Mouse (Mus musculus) limb, embryonic 11.5 days (tissue): ENCODE data around the gene Cdip1. TPM values are rescaled to one million over a fixed set of nuclear protein-coding genes. Genes with fewer than 3 reads are reported as not detected.
"Not testable (repeated sequence)": the region's sequence is repeated elsewhere in the genome, so short reads cannot be mapped to it uniquely, and the experiment has no call there.

Experiments used
- ATAC-seq: fragments of 200-750 bp; cut with Nextera tagmentation; 2 replicates; pipeline ENCODE4 v1.8.0; 2017; ENCODE audit warnings: low read depth; ENCODE audit not compliant: insufficient number of reproducible peaks, low FRiP score, low TSS enrichment
- DNase-seq: peaks from one replicate; pipeline ENCODE4 v3.0.0-alpha.2; 2015; ENCODE audit warnings: low spot score
- H3K27ac ChIP-seq: fragments of 300-500 bp; sonication (generic); replicated peaks from 2 replicates; pipeline ENCODE4 v1.5.1; 2014; ENCODE audit warnings: low read depth, mild to moderate bottlenecking, low read length
- H3K27me3 ChIP-seq: fragments of 300-500 bp; sonication (generic); 2 replicates; pipeline ENCODE4 v1.6.1; 2014; ENCODE audit warnings: mild to moderate bottlenecking, low read length, mixed read lengths; ENCODE audit not compliant: control insufficient read depth, insufficient read depth
- H3K36me3 ChIP-seq: fragments of 300-500 bp; sonication (generic); 2 replicates; pipeline ENCODE4 v1.6.1; 2014; ENCODE audit warnings: mild to moderate bottlenecking, low read length, moderate library complexity, mixed read lengths; ENCODE audit not compliant: control insufficient read depth, insufficient read depth
- H3K4me1 ChIP-seq: fragments of 300-500 bp; sonication (generic); 2 replicates; pipeline ENCODE4 v1.6.1; 2014; ENCODE audit warnings: low read length, mixed read lengths; ENCODE audit not compliant: control insufficient read depth, insufficient read depth
- H3K4me2 ChIP-seq: fragments of 300-500 bp; sonication (generic); 2 replicates; pipeline ENCODE4 v1.6.1; 2014; ENCODE audit warnings: low read depth, mild to moderate bottlenecking, moderate library complexity; ENCODE audit not compliant: severe bottlenecking
- H3K4me3 ChIP-seq: fragments of 300-500 bp; sonication (generic); 2 replicates; pipeline ENCODE4 v1.5.1; 2014; ENCODE audit warnings: low read depth, low read length
- H3K9ac ChIP-seq: fragments of 300-500 bp; sonication (generic); 2 replicates; pipeline ENCODE4 v1.6.1; 2014; ENCODE audit warnings: mild to moderate bottlenecking, low read length
- H3K9me3 ChIP-seq: fragments of 300-500 bp; sonication (generic); 2 replicates; pipeline ENCODE4 v1.6.1; 2016; ENCODE audit warnings: low read length; ENCODE audit not compliant: control insufficient read depth
- WGBS: fragments of 180-500 bp; shearing (Covaris S2); extraction: QIAGEN DNeasy Blood & Tissue Kit; methylation state at CpG from one replicate; pipeline ENCODE4 v1.1.7; 2014; 5-methylcytosine and 5-hydroxymethylcytosine counted together
- polyA plus RNA-seq: library from polyadenylated mRNA; unstranded; fragments of >200 nt; fragmentation: Nextera tagmentation; extraction: Ambion mirVana; gene quantifications from 2 replicates; pipeline ENCODE4 v1.2.1, GENCODE M21; 2014

The Cdip1 gene
- polyA plus RNA-seq, 1 experiment from 2014 or later, result 82.2 TPM

DNA sequence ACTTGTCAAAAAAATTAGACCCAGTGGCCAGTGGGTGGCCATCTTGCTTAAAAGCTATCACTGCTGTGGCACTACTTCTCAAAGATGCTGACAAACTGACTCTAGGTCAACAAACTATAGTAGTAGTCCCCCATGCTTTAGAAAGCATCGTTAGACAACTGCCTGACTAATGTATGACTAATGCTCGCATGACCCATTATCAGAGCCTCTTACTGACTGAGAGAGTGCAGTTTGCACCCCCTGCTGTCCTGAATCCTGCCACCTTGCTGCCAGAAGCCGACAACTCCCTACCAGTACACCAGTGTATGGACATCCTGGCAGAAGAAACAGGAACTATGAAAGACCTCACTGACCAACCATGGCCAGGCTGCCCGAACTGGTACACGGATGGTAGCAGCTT, 34.4 kb upstream of the Cdip1 start:
- ATAC-seq, result not testable (repeated sequence)

DNA sequence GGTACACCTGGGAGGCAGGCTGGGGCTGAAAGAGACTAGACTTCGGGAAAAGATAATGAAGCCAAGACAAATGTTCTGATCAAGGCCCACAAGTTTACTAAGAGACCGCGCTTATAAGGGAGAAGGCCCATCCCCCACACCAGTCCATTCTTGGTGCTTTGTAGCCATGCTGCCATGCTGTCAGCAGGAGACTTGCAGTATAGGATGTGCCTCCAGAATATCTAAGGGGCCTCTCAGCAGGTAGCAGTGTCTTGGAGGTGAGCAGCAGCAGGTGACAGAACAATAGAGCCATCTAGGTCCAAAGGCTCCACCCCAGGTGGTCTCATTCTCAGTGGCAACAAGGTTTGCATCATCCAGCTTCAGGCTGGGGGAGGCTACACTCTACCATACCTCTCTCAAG, 28.3 kb upstream of the Cdip1 start:
- H3K4me2 ChIP-seq, result no peak overlapping the region
- no peak for ATAC-seq
- no peaks in the 10 kb centered on the region for H3K27me3 ChIP-seq
- H3K27ac ChIP-seq, result no peak overlapping the region
- DNase-seq, result no peak
- no peak overlapping the region for H3K9ac ChIP-seq
- H3K4me1 ChIP-seq, result no peaks in the 10 kb centered on the region
- no peak overlapping the region for H3K4me3 ChIP-seq
- H3K9me3 ChIP-seq, result no peaks in the 10 kb centered on the region
- no peaks in the 10 kb centered on the region for H3K36me3 ChIP-seq
- WGBS, result 82% methylated on average over 3 of the region's 3 CpGs

More for the DNA sequence above, 34.4 kb upstream of the Cdip1 start:
- not testable (repeated sequence) for H3K36me3 ChIP-seq, H3K27me3 ChIP-seq, H3K4me2 ChIP-seq, H3K4me1 ChIP-seq, H3K9me3 ChIP-seq, DNase-seq, H3K4me3 ChIP-seq, H3K9ac ChIP-seq, H3K27ac ChIP-seq
- WGBS, result 82% methylated on average over 5 of the region's 5 CpGs

DNA sequence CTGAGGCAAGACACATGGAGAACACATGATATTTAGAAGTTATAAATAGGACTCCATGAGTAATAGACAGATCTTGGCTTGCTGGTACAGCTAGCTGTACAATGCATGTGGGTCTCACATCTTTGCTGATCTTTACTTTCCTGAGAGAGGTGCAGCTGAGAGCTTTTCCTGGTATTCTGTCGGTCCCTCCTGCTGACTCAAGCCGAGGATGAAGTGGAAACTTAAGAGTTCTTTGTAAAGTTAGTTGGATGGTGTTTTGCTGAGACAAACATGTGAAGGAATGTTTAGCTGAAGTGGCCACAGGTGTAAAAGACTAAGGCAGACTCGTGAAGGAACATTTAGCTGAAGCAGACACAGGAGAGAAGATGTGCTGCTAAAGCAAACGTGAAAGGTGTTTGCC, 6.5 kb upstream of the Cdip1 start:
- 83% methylated on average over 4 of the region's 4 CpGs for WGBS

DNA sequence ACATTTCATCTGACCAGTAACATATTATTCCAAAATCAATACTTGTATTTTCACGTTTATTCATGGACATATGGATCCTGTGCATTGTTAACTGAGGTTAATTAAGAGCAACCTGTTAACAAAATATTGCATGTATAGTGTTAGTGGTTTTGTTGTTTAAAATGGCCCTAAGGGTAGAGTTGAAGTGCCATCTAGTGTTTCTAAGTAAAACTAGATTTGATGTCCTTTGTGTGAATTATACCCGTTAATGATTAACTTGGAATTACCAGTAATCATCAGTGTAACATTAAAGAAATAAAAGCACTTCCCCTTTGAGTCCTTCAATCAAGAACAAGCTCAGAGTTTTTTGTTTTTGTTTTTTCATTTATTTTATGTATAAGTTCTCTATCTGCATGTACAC, 1.2 kb upstream of the Cdip1 start:
- Histone ChIP-seq H3K9ac (no peak overlapping the region), H3K4me2 (no peak overlapping the region), H3K27me3 (no peaks in the 10 kb centered on the region), H3K4me3 (no peak overlapping the region), H3K27ac (no peak overlapping the region), H3K4me1 (peaks cover 12% of the 10 kb centered on the region), H3K36me3 (no peaks in the 10 kb centered on the region), H3K9me3 (no peaks in the 10 kb centered on the region)
- 70% methylated on average over 2 of the region's 2 CpGs for WGBS
- no peak for ATAC-seq
- DNase-seq, result no peak

More for the DNA sequence above, 6.5 kb upstream of the Cdip1 start:
- no peak for DNase-seq
- Histone ChIP-seq H3K27me3 (no peaks in the 10 kb centered on the region), H3K36me3 (no peaks in the 10 kb centered on the region), H3K9me3 (no peaks in the 10 kb centered on the region), H3K4me2 (no peak overlapping the region), H3K4me3 (no peak overlapping the region), H3K4me1 (no peaks in the 10 kb centered on the region), H3K9ac (no peak overlapping the region), H3K27ac (no peak overlapping the region)
- no peak for ATAC-seq

DNA sequence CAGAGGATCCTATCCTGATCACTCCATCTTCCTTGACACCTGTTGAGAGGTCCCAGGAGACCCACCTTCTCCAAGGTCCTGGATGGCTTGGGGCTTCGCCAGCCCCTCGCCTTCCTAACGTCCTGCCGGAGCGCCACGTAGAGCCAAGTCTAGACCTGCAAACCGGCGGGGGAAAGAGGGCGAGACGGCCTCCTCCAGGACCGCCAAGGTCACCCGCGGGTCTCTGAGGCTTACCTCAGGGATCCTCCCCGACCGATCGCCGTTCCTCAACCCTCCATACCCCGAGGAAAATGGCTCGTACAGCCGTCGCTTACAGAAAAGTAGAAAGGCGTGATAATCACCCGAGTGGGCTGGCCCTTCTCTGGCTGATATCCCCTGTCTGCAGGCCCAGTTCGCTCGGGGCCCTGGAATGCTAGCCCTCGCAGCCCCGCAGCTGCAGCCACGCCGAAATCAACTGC, 752 bp downstream of the Cdip1 start:
- Histone ChIP-seq H3K4me3 (peak overlapping the region; percentile 84), H3K36me3 (no peaks in the 10 kb centered on the region), H3K27ac (peak overlapping the region; percentile 97), H3K4me2 (peak overlapping the region; percentile 81), H3K4me1 (peaks cover 12% of the 10 kb centered on the region), H3K9me3 (no peaks in the 10 kb centered on the region), H3K9ac (peak overlapping the region; percentile 90), H3K27me3 (no peaks in the 10 kb centered on the region)
- DNase-seq (no peak), ATAC-seq (peak; percentile 69)
- 0% methylated on average over 29 of the region's 29 CpGs for WGBS

DNA sequence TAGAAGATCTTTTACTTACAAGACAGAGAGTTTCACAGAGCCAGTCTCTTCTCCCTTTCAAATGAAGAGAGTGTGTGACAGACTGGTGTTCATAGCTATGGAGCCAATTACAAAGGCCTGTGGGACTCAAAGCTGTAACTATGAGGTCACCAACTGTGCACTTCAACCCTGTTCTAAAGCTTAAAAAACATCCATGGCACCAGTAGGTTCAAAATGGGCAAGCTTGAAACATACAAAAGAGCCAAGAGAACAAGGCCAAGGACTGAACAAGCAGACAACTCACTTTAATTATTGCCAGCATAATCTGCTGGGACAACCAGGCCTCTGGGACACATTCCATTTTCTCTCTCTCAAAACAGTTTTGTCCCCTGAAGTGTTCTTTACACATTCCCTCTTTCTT, 1.9 kb downstream of the Cdip1 start:
- Histone ChIP-seq H3K4me3 (no peak overlapping the region), H3K27me3 (no peaks in the 10 kb centered on the region), H3K4me1 (peaks cover 12% of the 10 kb centered on the region), H3K9me3 (no peaks in the 10 kb centered on the region), H3K27ac (no peak overlapping the region), H3K36me3 (no peaks in the 10 kb centered on the region), H3K9ac (no peak overlapping the region), H3K4me2 (no peak overlapping the region; the same call in none of the 2 replicates)
- DNase-seq (no peak), ATAC-seq (no peak)

DNA sequence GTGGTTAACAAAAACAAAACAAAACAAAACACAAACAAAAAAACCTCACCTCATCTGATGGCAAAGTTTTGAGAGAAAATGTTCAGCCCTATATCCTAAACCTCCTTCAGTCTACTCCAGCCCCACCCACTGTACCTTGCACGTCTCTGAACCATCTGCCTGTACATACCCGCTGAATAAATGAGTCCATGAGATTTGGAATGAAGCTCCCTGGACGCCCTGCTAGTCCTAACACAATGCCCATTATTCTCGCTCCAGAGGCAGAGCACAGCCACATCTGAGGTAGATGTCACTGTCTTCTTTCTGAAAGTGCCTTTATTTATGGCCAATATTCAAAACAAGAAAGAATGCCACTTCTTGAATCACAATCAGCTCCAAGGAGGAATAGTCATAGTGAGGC, 4.4 kb downstream of the Cdip1 start:
- Histone ChIP-seq H3K4me3 (no peak overlapping the region), H3K4me1 (peaks cover 12% of the 10 kb centered on the region), H3K9me3 (no peaks in the 10 kb centered on the region), H3K4me2 (no peak overlapping the region), H3K27me3 (no peaks in the 10 kb centered on the region), H3K36me3 (no peaks in the 10 kb centered on the region; the same call in 1 of the 2 replicates), H3K9ac (no peak overlapping the region), H3K27ac (no peak overlapping the region)
- DNase-seq, result no peak
- ATAC-seq, result no peak
- 90% methylated on average over 4 of the region's 4 CpGs for WGBS

DNA sequence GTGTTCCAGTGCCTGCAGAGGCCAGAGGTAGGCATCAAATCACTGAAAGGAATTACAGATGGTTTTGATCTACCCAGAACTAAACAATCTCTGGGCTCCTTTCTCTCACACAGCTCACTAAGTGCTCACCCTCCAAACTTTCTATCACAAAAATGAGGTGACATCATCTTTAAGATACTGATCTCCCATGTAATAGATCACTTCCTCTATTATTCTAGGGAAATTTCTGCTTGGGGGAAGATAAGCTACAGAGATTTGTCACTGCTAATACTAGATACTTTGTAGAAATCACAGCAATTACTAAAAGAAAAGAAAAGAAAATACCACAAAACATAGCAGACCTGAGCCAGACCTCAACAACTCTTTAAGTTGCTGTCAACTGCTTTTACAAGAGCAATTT, 7.6 kb downstream of the Cdip1 start:
- H3K4me3 ChIP-seq, result no peak overlapping the region
- H3K9ac ChIP-seq, result no peak overlapping the region
- H3K36me3 ChIP-seq, result no peaks in the 10 kb centered on the region; the same call in 1 of the 2 replicates
- ATAC-seq (no peak), DNase-seq (no peak)
- H3K4me2 ChIP-seq, result no peak overlapping the region
- H3K9me3 ChIP-seq, result no peaks in the 10 kb centered on the region
- no peaks in the 10 kb centered on the region for H3K4me1 ChIP-seq
- H3K27me3 ChIP-seq, result no peaks in the 10 kb centered on the region
- no peak overlapping the region for H3K27ac ChIP-seq

DNA sequence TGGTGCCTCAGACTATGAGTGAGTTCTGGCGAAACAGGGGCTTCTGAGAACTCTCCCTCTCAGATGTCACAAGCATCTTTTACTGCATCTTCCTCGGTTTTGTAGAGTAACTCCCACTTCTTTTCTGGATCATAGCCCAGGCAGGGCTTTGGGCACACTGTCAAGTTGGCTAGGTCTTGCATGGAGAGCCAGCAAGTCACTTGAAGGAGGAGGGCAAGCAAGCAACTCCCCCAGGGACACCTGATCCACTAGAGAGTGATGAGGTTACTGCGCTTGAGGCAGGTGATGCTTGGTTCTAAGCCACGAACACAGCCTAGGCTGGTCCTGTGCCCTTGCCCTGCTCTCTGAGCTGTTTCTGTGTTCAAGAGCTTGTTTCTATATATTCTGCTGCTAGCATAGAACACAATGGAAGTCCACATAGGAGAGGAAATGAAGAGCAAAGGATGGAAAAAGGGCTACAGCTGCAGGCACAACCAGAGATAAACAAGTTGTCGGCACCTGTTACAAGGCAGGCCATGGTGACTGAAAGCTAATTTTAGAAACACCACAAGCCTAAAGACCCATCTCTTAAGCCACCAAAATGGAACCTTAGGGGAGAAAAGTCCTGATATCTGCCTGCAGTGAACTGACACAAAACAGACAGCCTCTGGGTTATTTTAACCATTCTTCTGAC, 8.4 kb downstream of the Cdip1 start:
- H3K4me1 ChIP-seq, result no peaks in the 10 kb centered on the region
- no peak overlapping the region for H3K4me3 ChIP-seq
- H3K27ac ChIP-seq, result no peak overlapping the region
- H3K9me3 ChIP-seq, result no peaks in the 10 kb centered on the region
- H3K27me3 ChIP-seq, result no peaks in the 10 kb centered on the region
- WGBS, result 91% methylated on average over 5 of the region's 5 CpGs
- ATAC-seq, result no peak
- H3K4me2 ChIP-seq, result no peak overlapping the region
- DNase-seq, result no peak
- no peaks in the 10 kb centered on the region; the same call in 1 of the 2 replicates for H3K36me3 ChIP-seq
- H3K9ac ChIP-seq, result no peak overlapping the region
